Mouse (Mus musculus) megakaryocyte, embryonic 14.5 days (primary cell): ENCODE data around the gene Tomm20l.

Experiments
- FLI1 ChIP-seq: IDR thresholded peaks from 2 replicates; pipeline ENCODE4 v1.6.1; 2012; ENCODE audit warnings: low read length, inconsistent platforms, mixed read lengths
- GATA1 ChIP-seq: IDR thresholded peaks from 3 replicates; pipeline ENCODE4 v1.6.1; 2012; ENCODE audit warnings: mixed read lengths, low read length, inconsistent platforms, borderline replicate concordance

- no peak for TF ChIP-seq GATA1
- no peak for TF ChIP-seq FLI1
Observed at GRCm38 (mm10) chr12:71086331-71086730, 24.9 kb upstream of the Tomm20l start.
